Mouse (Mus musculus) brain, embryonic 14.5 days (tissue): ENCODE results near the gene Ascc3.

Source experiments
- CTCF ChIP-seq: fragments of 200-500 bp; IDR thresholded peaks from 2 replicates; pipeline ENCODE4 v1.5.1; 2012; ENCODE audit warnings: inconsistent platforms, mild to moderate bottlenecking, moderate library complexity, borderline replicate concordance; ENCODE audit not compliant: insufficient read depth, insufficient read length; ENCODE audit errors: extremely low read depth
- POLR2A ChIP-seq: fragments of 200-500 bp; IDR thresholded peaks from 2 replicates; pipeline ENCODE4 v1.6.1; 2012; ENCODE audit warnings: mild to moderate bottlenecking, inconsistent platforms, borderline replicate concordance; ENCODE audit not compliant: poor library complexity, insufficient read depth, insufficient read length, severe bottlenecking; ENCODE audit errors: extremely low read depth

DNA sequence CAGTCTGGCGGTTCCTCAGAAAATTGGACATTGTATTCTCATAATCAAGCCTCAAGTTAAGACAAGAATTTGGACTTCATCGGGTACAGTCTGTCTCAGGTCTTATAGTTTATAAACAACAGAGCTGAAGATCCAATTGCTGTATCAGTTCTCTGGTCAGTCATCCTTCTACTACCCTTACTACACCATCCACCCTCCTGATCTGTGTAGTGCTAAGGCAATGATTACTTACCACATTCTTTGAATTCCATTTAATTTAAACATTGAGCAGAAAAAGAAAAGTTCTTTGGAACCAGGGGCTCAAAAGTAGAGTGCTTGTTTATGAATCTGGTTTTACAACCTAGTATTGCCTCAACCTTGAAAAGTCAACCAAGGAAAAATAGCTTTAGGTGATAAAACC, 213.7 kb downstream of the Ascc3 start:
- no peak for TF ChIP-seq POLR2A
- TF ChIP-seq CTCF = no peak
